Comparison of ENCODE assay signal across 8 mouse cellular contexts in genomic region chr11:117949392-117950091, GRCm38 (mm10). TPM values are rescaled to one million over a fixed set of nuclear protein-coding genes. Genes with fewer than 3 reads are reported as not detected.
DNase-seq lines count a peak whose midpoint lies in the region; ATAC-seq and TF ChIP-seq lines count a peak whose summit lies in the region.

No protein-coding gene starts in this region.

- H3K27me3 ChIP-seq in spleen, adult 2 months (ENCODE audit: control insufficient read depth, insufficient read depth, low read length) = no peaks in the 10 kb centered on the region
- no peaks in the 10 kb centered on the region for H3K27me3 ChIP-seq in heart, embryonic 16.5 days (ENCODE audit: control insufficient read depth, insufficient read depth, low read length)
- H3K27me3 ChIP-seq in small intestine, adult 2 months (ENCODE audit: control insufficient read depth, insufficient read depth, low read length) = no peaks in the 10 kb centered on the region

- H3K4me3 ChIP-seq in spleen, adult 2 months (ENCODE audit: extremely low read depth, insufficient read depth, insufficient read length) = peak overlapping the region; percentile 34; the same call in 1 of the 2 replicates
- H3K4me3 ChIP-seq in heart, embryonic 16.5 days (ENCODE audit: low read length) = peak overlapping the region; percentile 35
- peak overlapping the region; percentile 62 for H3K4me3 ChIP-seq in small intestine, adult 2 months (ENCODE audit: low read depth, low read length)

- H3K4me2 ChIP-seq in heart, embryonic 16.5 days (ENCODE audit: low read depth, low read length) = peak overlapping the region; percentile 71

- no peak for TF ChIP-seq CTCF in spleen, adult 2 months (IDR thresholded peaks at IDR 0.05; ENCODE audit: extremely low read depth, insufficient read depth, insufficient read length, insufficient replicate concordance)
- no peak for TF ChIP-seq CTCF in small intestine, adult 2 months (IDR thresholded peaks at IDR 0.05; ENCODE audit: extremely low read depth, insufficient read length, insufficient replicate concordance, low read depth, low read length)

- H3K36me3 ChIP-seq in spleen, adult 2 months (ENCODE audit: control insufficient read depth, insufficient read depth, low read length) = no peaks in the 10 kb centered on the region
- no peaks in the 10 kb centered on the region for H3K36me3 ChIP-seq in heart, embryonic 16.5 days (ENCODE audit: control insufficient read depth, insufficient read depth)
- no peaks in the 10 kb centered on the region for H3K36me3 ChIP-seq in small intestine, adult 2 months (ENCODE audit: control insufficient read depth, insufficient read depth, low read length)

- no peaks in the 10 kb centered on the region for H3K9me3 ChIP-seq in heart, embryonic 16.5 days (replicated peaks; ENCODE audit: control insufficient read depth, low read length)

- TF ChIP-seq POLR2A in spleen, adult 2 months (IDR thresholded peaks at IDR 0.05; ENCODE audit: low read depth, low read length) = no peak
- 0 out of 2 replicates have a peak, but pooled peaks have one; percentile 18 for TF ChIP-seq POLR2A in small intestine, adult 2 months (IDR thresholded peaks at IDR 0.05; ENCODE audit: low read depth, low read length)

- peaks cover 43% of the 10 kb centered on the region for H3K4me1 ChIP-seq in spleen, adult 2 months (ENCODE audit: control insufficient read depth, insufficient read depth, insufficient read length)
- peaks cover 13% of the 10 kb centered on the region for H3K4me1 ChIP-seq in heart, embryonic 16.5 days (ENCODE audit: control insufficient read depth, insufficient read depth, low read length)
- peaks cover 43% of the 10 kb centered on the region for H3K4me1 ChIP-seq in small intestine, adult 2 months (ENCODE audit: control insufficient read depth, insufficient read depth, insufficient read length, low read length)

- ATAC-seq in heart, embryonic 16.5 days (replicated peaks; ENCODE audit: extremely low read depth, insufficient read depth, low FRiP score) = peak; percentile 90
- ATAC-seq in activated CD4-positive, CD25-positive, alpha-beta regulatory T cell, adult 4 months = no peak

- peak overlapping the region; percentile 66 for H3K9ac ChIP-seq in heart, embryonic 16.5 days (ENCODE audit: low read length)

- WGBS in spleen, adult 2 months = 16% methylated on average over 48 of the region's 49 CpGs
- 2% methylated on average over 49 of the region's 49 CpGs for WGBS in heart, embryonic 16.5 days
- WGBS in small intestine, adult 2 months = 6% methylated on average over 49 of the region's 49 CpGs

- peak overlapping the region; percentile 46 for H3K27ac ChIP-seq in spleen, adult 2 months (ENCODE audit: insufficient read depth, low read length)
- H3K27ac ChIP-seq in heart, embryonic 16.5 days (ENCODE audit: low read length) = peak overlapping the region; percentile 58
- peak overlapping the region; percentile 72 for H3K27ac ChIP-seq in small intestine, adult 2 months (ENCODE audit: insufficient read depth, low read depth, low read length)

- peak in 1 of 2 experiments; percentile 52 for DNase-seq in spleen, adult 2 months (ENCODE audit: low read depth in 1 of 2, low spot score in 2 of 2)
- DNase-seq in spleen, adult 12 weeks (ENCODE audit: low spot score) = no peak
- peak; percentile 93 for DNase-seq in fibroblast of lung, adult 2 months (ENCODE audit: low read depth)
- DNase-seq in kidney, postnatal 10 days = peak; percentile 91
- peak; percentile 89 to 94 for DNase-seq in lung, postnatal 4 days

RNA-seq across cellular contexts. Expression of gene Socs3, which starts 20.3 kb away (rescaled TPM):
- 22.0 and 31.0 TPM in 2 replicates for polyA plus RNA-seq in spleen, adult 2 months (2012; rRNA removed)
- 7.2 and 8.2 TPM in 2 replicates for polyA plus RNA-seq in heart, embryonic 16.5 days (2015; fragmentation: Nextera tagmentation; extraction: Ambion mirVana)
- polyA plus RNA-seq in small intestine, adult 2 months (2012; rRNA removed) = 27.2 and 47.2 TPM in 2 replicates
- polyA plus RNA-seq in activated CD4-positive, CD25-positive, alpha-beta regulatory T cell, adult 4 months (2017; shearing (Covaris generic)) = 10 to 100 TPM; 42.5 to 43.1 TPM

RNA-seq across cellular contexts. Expression of gene Pgs1, which starts 36.5 kb away (rescaled TPM):
- 35.6 and 43.7 TPM in 2 replicates for polyA plus RNA-seq in spleen, adult 2 months (2012; rRNA removed)
- 26.9 and 28.9 TPM in 2 replicates for polyA plus RNA-seq in heart, embryonic 16.5 days (2015; fragmentation: Nextera tagmentation; extraction: Ambion mirVana)
- polyA plus RNA-seq in small intestine, adult 2 months (2012; rRNA removed) = 19.8 and 35.0 TPM in 2 replicates
- polyA plus RNA-seq in activated CD4-positive, CD25-positive, alpha-beta regulatory T cell, adult 4 months (2017; shearing (Covaris generic)) = 10 to 100 TPM; 34.6 to 38.3 TPM
